ENCODE assay signal across 8 mouse cellular contexts in genomic region chr11:59847131-59847530, GRCm38 (mm10). TPM values are rescaled to one million over a fixed set of nuclear protein-coding genes. Genes with fewer than 3 reads are reported as not detected.
DNase-seq lines count a peak whose midpoint lies in the region; ATAC-seq and TF ChIP-seq lines count a peak whose summit lies in the region.

No protein-coding gene starts in this region.

- no peaks in the 10 kb centered on the region for H3K36me3 ChIP-seq in forebrain, embryonic 13.5 days (ENCODE audit: poor library complexity, severe bottlenecking)
- H3K36me3 ChIP-seq in hindbrain, postnatal 0 days (ENCODE audit: insufficient read depth, low read length): no peaks in the 10 kb centered on the region
- 0 out of 2 replicates have a peak, but pooled peaks cover 3% of the 10 kb centered on the region for H3K36me3 ChIP-seq in liver, postnatal 0 days (replicated peaks; ENCODE audit: insufficient read depth, low read length)
- no peaks in the 10 kb centered on the region for H3K36me3 ChIP-seq in neural tube, embryonic 13.5 days

- ATAC-seq in forebrain, embryonic 13.5 days: no peak
- peak; percentile 41; the same call in 1 of the 2 replicates for ATAC-seq in hindbrain, postnatal 0 days
- ATAC-seq in liver, postnatal 0 days: peak; percentile 33; the same call in 1 of the 2 replicates
- ATAC-seq in neural tube, embryonic 13.5 days (ENCODE audit: low read depth): no peak

- TF ChIP-seq CTCF in hindbrain, postnatal 0 days (IDR thresholded peaks at IDR 0.05; ENCODE audit: low read depth): peak; percentile 72
- peak; percentile 81 for TF ChIP-seq CTCF in liver, postnatal 0 days (IDR thresholded peaks at IDR 0.05; ENCODE audit: low read depth)

- peak; percentile 52 to 54 for DNase-seq in right cerebral cortex, postnatal 10 days (ENCODE audit: low spot score in 2 of 2)
- no peak for DNase-seq in right cerebral cortex, postnatal 25 days
- peak; percentile 75 for DNase-seq in c-Kit-positive CD71-positive TER-119-negative erythroid progenitor cells, embryonic 14.5 days (ENCODE audit: low read depth)
- peak; percentile 78 for DNase-seq in hindbrain, postnatal 0 days (ENCODE audit: low spot score)
- DNase-seq in liver, postnatal 0 days: peak; percentile 61
- peak; percentile 77 for DNase-seq in thymus, postnatal 4 days

- no peak overlapping the region for H3K9ac ChIP-seq in forebrain, embryonic 13.5 days
- no peak overlapping the region for H3K9ac ChIP-seq in hindbrain, postnatal 0 days (replicated peaks; ENCODE audit: low read length)
- no peak overlapping the region for H3K9ac ChIP-seq in liver, postnatal 0 days (replicated peaks)
- no peak overlapping the region for H3K9ac ChIP-seq in neural tube, embryonic 13.5 days

- H3K4me3 ChIP-seq in forebrain, embryonic 13.5 days: no peak overlapping the region
- peak overlapping the region; percentile 76 for H3K4me3 ChIP-seq in hindbrain, postnatal 0 days (ENCODE audit: low read length)
- H3K4me3 ChIP-seq in liver, postnatal 0 days (ENCODE audit: low read depth, low read length): peak overlapping the region; percentile 76; the same call in 1 of the 2 replicates
- peak overlapping the region; percentile 73 for H3K4me3 ChIP-seq in neural tube, embryonic 13.5 days

- peaks cover 13% of the 10 kb centered on the region for H3K4me1 ChIP-seq in forebrain, embryonic 13.5 days
- H3K4me1 ChIP-seq in hindbrain, postnatal 0 days (ENCODE audit: insufficient read depth, low read length): peaks cover 8% of the 10 kb centered on the region; the same call in 1 of the 2 replicates
- peaks cover 20% of the 10 kb centered on the region for H3K4me1 ChIP-seq in liver, postnatal 0 days (ENCODE audit: insufficient read depth)
- peaks cover 27% of the 10 kb centered on the region for H3K4me1 ChIP-seq in neural tube, embryonic 13.5 days (replicated peaks)

- no peak for TF ChIP-seq EP300 in liver, postnatal 0 days (IDR thresholded peaks at IDR 0.05; ENCODE audit: low read depth)

- 14% methylated on average over 2 of the region's 2 CpGs for WGBS in forebrain, embryonic 13.5 days
- 9% methylated on average over 2 of the region's 2 CpGs for WGBS in hindbrain, postnatal 0 days
- 11% methylated on average over 2 of the region's 2 CpGs for WGBS in liver, postnatal 0 days (ENCODE audit: insufficient replicate concordance)
- whole genome bisulfite sequencing in neural tube, embryonic 13.5 days: 13% methylated on average over 2 of the region's 2 CpGs

- no peaks in the 10 kb centered on the region for H3K27me3 ChIP-seq in forebrain, embryonic 13.5 days
- no peaks in the 10 kb centered on the region for H3K27me3 ChIP-seq in hindbrain, postnatal 0 days (ENCODE audit: insufficient read depth, low read length)
- no peaks in the 10 kb centered on the region for H3K27me3 ChIP-seq in liver, postnatal 0 days (ENCODE audit: insufficient read depth, low read length)
- no peaks in the 10 kb centered on the region for H3K27me3 ChIP-seq in neural tube, embryonic 13.5 days

- no peak overlapping the region for H3K27ac ChIP-seq in forebrain, embryonic 13.5 days
- H3K27ac ChIP-seq in hindbrain, postnatal 0 days: peak overlapping the region; percentile 8; the same call in 1 of the 2 replicates
- no peak overlapping the region for H3K27ac ChIP-seq in liver, postnatal 0 days (ENCODE audit: low read depth)
- no peak overlapping the region for H3K27ac ChIP-seq in neural tube, embryonic 13.5 days (replicated peaks)

- H3K9me3 ChIP-seq in forebrain, embryonic 13.5 days (replicated peaks): no peaks in the 10 kb centered on the region
- no peaks in the 10 kb centered on the region for H3K9me3 ChIP-seq in hindbrain, postnatal 0 days (ENCODE audit: low read length)
- no peaks in the 10 kb centered on the region for H3K9me3 ChIP-seq in liver, postnatal 0 days (ENCODE audit: low read length)
- no peaks in the 10 kb centered on the region for H3K9me3 ChIP-seq in neural tube, embryonic 13.5 days

- H3K4me2 ChIP-seq in forebrain, embryonic 13.5 days: peak overlapping the region; percentile 4; the same call in 1 of the 2 replicates
- H3K4me2 ChIP-seq in hindbrain, postnatal 0 days (ENCODE audit: low read depth, low read length): peak overlapping the region; percentile 82
- H3K4me2 ChIP-seq in liver, postnatal 0 days (ENCODE audit: low read depth, low read length): peak overlapping the region; percentile 77
- peak overlapping the region; percentile 64 for H3K4me2 ChIP-seq in neural tube, embryonic 13.5 days

RNA-seq across cellular contexts. Expression of gene Cops3, which starts 7.5 kb away (rescaled TPM):
- 233 and 246 TPM in 2 replicates for polyA plus RNA-seq in forebrain, embryonic 13.5 days (2015; fragmentation: Nextera tagmentation; extraction: Ambion mirVana)
- 96.0 and 105 TPM in 2 replicates for total RNA-seq in hindbrain, postnatal 0 days (2014; rRNA removed)
- 153 and 158 TPM in 2 replicates for polyA plus RNA-seq in hindbrain, postnatal 0 days (2015; fragmentation: Nextera tagmentation; extraction: Ambion mirVana)
- 58.0 and 60.5 TPM in 2 replicates for polyA plus RNA-seq in liver, postnatal 0 days (2015; fragmentation: Nextera tagmentation; extraction: Ambion mirVana)
- 219 and 243 TPM in 2 replicates for polyA plus RNA-seq in neural tube, embryonic 13.5 days (2015; fragmentation: Nextera tagmentation; extraction: Ambion mirVana)

RNA-seq across cellular contexts. Expression of gene Nt5m, which starts 7.9 kb away (rescaled TPM):
- polyA plus RNA-seq in forebrain, embryonic 13.5 days (2015; fragmentation: Nextera tagmentation; extraction: Ambion mirVana): 46.6 and 51.2 TPM in 2 replicates
- total RNA-seq in hindbrain, postnatal 0 days (2014; rRNA removed): 85.4 and 101 TPM in 2 replicates
- 88.4 and 89.1 TPM in 2 replicates for polyA plus RNA-seq in hindbrain, postnatal 0 days (2015; fragmentation: Nextera tagmentation; extraction: Ambion mirVana)
- 16.0 and 16.4 TPM in 2 replicates for polyA plus RNA-seq in liver, postnatal 0 days (2015; fragmentation: Nextera tagmentation; extraction: Ambion mirVana)
- 63.8 and 70.7 TPM in 2 replicates for polyA plus RNA-seq in neural tube, embryonic 13.5 days (2015; fragmentation: Nextera tagmentation; extraction: Ambion mirVana)

RNA-seq across cellular contexts. Expression of gene Flcn, which starts 37.3 kb away (rescaled TPM):
- 32.2 and 39.6 TPM in 2 replicates for polyA plus RNA-seq in forebrain, embryonic 13.5 days (2015; fragmentation: Nextera tagmentation; extraction: Ambion mirVana)
- 42.8 and 43.5 TPM in 2 replicates for total RNA-seq in hindbrain, postnatal 0 days (2014; rRNA removed)
- polyA plus RNA-seq in hindbrain, postnatal 0 days (2015; fragmentation: Nextera tagmentation; extraction: Ambion mirVana): 28.4 and 28.8 TPM in 2 replicates
- 11.3 and 13.9 TPM in 2 replicates for polyA plus RNA-seq in liver, postnatal 0 days (2015; fragmentation: Nextera tagmentation; extraction: Ambion mirVana)
- polyA plus RNA-seq in neural tube, embryonic 13.5 days (2015; fragmentation: Nextera tagmentation; extraction: Ambion mirVana): 35.0 and 35.9 TPM in 2 replicates

RNA-seq across cellular contexts. Expression of gene Pld6, which starts 59.7 kb away (rescaled TPM):
- polyA plus RNA-seq in forebrain, embryonic 13.5 days (2015; fragmentation: Nextera tagmentation; extraction: Ambion mirVana): 1.3 and 2.2 TPM in 2 replicates
- total RNA-seq in hindbrain, postnatal 0 days (2014; rRNA removed): 10.9 and 16.0 TPM in 2 replicates
- 21.5 and 24.6 TPM in 2 replicates for polyA plus RNA-seq in hindbrain, postnatal 0 days (2015; fragmentation: Nextera tagmentation; extraction: Ambion mirVana)
- polyA plus RNA-seq in liver, postnatal 0 days (2015; fragmentation: Nextera tagmentation; extraction: Ambion mirVana): 1.7 and 2.0 TPM in 2 replicates
- 3.4 and 4.1 TPM in 2 replicates for polyA plus RNA-seq in neural tube, embryonic 13.5 days (2015; fragmentation: Nextera tagmentation; extraction: Ambion mirVana)

Comparison
In these comparisons a context has a peak if more than half of its experiments do, and no peak if none do; other contexts are left out.
1. ATAC-seq: peak in hindbrain, postnatal 0 days (single experiment) and liver, postnatal 0 days (single experiment); none in forebrain, embryonic 13.5 days (single experiment) and neural tube, embryonic 13.5 days (single experiment).
2. H3K4me2 ChIP-seq: peak in every context shown above with its lines; median percentile 82 in hindbrain, postnatal 0 days; 77 in liver, postnatal 0 days; 64 in neural tube, embryonic 13.5 days; 4 in forebrain, embryonic 13.5 days.